Mouse (Mus musculus): ENCODE results near the gene Gpr37l1. TPM values are rescaled to one million over a fixed set of nuclear protein-coding genes. Genes with fewer than 3 reads are reported as not detected.
A peak's percentile ranks its signal among the peaks of the same experiment; 100 is the strongest.
"Not testable (repeated sequence)": the region's sequence is repeated elsewhere in the genome, so short reads cannot be mapped to it uniquely, and the experiment has no call there.

Gene Gpr37l1
- polyA plus RNA-seq, 1 experiment from 2014 or later, result 2.7 TPM

- WGBS, result 6% methylated on average over 21 of the region's 21 CpGs
- peak overlapping the region; percentile 44 for H3K4me2 ChIP-seq (ENCODE audit: low read length)
- no peaks in the 10 kb centered on the region for H3K9me3 ChIP-seq (replicated peaks; ENCODE audit: control insufficient read depth, low read length, poor library complexity, severe bottlenecking)
- no peaks in the 10 kb centered on the region for H3K36me3 ChIP-seq (ENCODE audit: control insufficient read depth, insufficient read depth, low read length)
- 0 out of 2 replicates have a peak overlapping the region, but pooled peaks have one; percentile 18 for H3K9ac ChIP-seq (ENCODE audit: low read depth, low read length)
- no peak overlapping the region for H3K4me3 ChIP-seq (ENCODE audit: low read depth, low read length)
- H3K27ac ChIP-seq (ENCODE audit: low read length), result no peak overlapping the region
- no peaks in the 10 kb centered on the region for H3K27me3 ChIP-seq (ENCODE audit: control insufficient read depth, insufficient read depth, low read depth, low read length)
- H3K4me1 ChIP-seq (ENCODE audit: control insufficient read depth, insufficient read depth, low read length), result peaks cover 6% of the 10 kb centered on the region; the same call in 1 of the 2 replicates
- ATAC-seq, result 0 out of 2 replicates have a peak, but pooled peaks have one; percentile 32
Observed at GRCm38 (mm10) chr1:135199014-135199819, 31.7 kb upstream of the Gpr37l1 start.

GRCm38 (mm10) chr1:135198412-135198811 is 30.9 kb upstream of the Gpr37l1 start:
- Histone ChIP-seq H3K4me1 (ENCODE audit: control insufficient read depth, insufficient read depth, low read length) (peaks cover 6% of the 10 kb centered on the region; the same call in 1 of the 2 replicates), H3K9ac (ENCODE audit: low read depth, low read length) (no peak overlapping the region), H3K36me3 (ENCODE audit: control insufficient read depth, insufficient read depth, low read length) (no peaks in the 10 kb centered on the region), H3K27ac (ENCODE audit: low read length) (no peak overlapping the region), H3K4me3 (ENCODE audit: low read depth, low read length) (no peak overlapping the region), H3K4me2 (ENCODE audit: low read length) (no peak overlapping the region), H3K27me3 (ENCODE audit: control insufficient read depth, insufficient read depth, low read depth, low read length) (no peaks in the 10 kb centered on the region), H3K9me3 (replicated peaks; ENCODE audit: control insufficient read depth, low read length, poor library complexity, severe bottlenecking) (no peaks in the 10 kb centered on the region)
- 26% methylated on average over 5 of the region's 5 CpGs for WGBS
- no peak for ATAC-seq

GRCm38 (mm10) chr1:135195907-135196440 is 28.5 kb upstream of the Gpr37l1 start:
- no peak for ATAC-seq
- H3K27me3 ChIP-seq (ENCODE audit: control insufficient read depth, insufficient read depth, low read depth, low read length), result no peaks in the 10 kb centered on the region
- no peaks in the 10 kb centered on the region for H3K36me3 ChIP-seq (ENCODE audit: control insufficient read depth, insufficient read depth, low read length)
- no peaks in the 10 kb centered on the region for H3K9me3 ChIP-seq (replicated peaks; ENCODE audit: control insufficient read depth, low read length, poor library complexity, severe bottlenecking)
- no peak overlapping the region for H3K27ac ChIP-seq (ENCODE audit: low read length)
- H3K4me2 ChIP-seq (ENCODE audit: low read length), result no peak overlapping the region
- H3K4me1 ChIP-seq (ENCODE audit: control insufficient read depth, insufficient read depth, low read length), result peaks cover 6% of the 10 kb centered on the region; the same call in 1 of the 2 replicates
- no peak overlapping the region for H3K9ac ChIP-seq (ENCODE audit: low read depth, low read length)
- WGBS, result 88% methylated on average over 6 of the region's 6 CpGs
- no peak overlapping the region for H3K4me3 ChIP-seq (ENCODE audit: low read depth, low read length)

- H3K9ac ChIP-seq (ENCODE audit: low read depth, low read length); H3K4me1 ChIP-seq (ENCODE audit: control insufficient read depth, insufficient read depth, low read length); H3K27me3 ChIP-seq (ENCODE audit: control insufficient read depth, insufficient read depth, low read depth, low read length); H3K4me3 ChIP-seq (ENCODE audit: low read depth, low read length); H3K27ac ChIP-seq (ENCODE audit: low read length); H3K4me2 ChIP-seq (ENCODE audit: low read length); ATAC-seq; H3K9me3 ChIP-seq (replicated peaks; ENCODE audit: control insufficient read depth, low read length, poor library complexity, severe bottlenecking); H3K36me3 ChIP-seq (ENCODE audit: control insufficient read depth, insufficient read depth, low read length): not testable (repeated sequence)
- 78% methylated on average over 5 of the region's 5 CpGs for WGBS
Observed at GRCm38 (mm10) chr1:135194335-135194734, 26.9 kb upstream of the Gpr37l1 start.

GRCm38 (mm10) chr1:135189186-135189585 is 21.7 kb upstream of the Gpr37l1 start:
- no peak overlapping the region for H3K4me2 ChIP-seq (ENCODE audit: low read length)
- H3K9me3 ChIP-seq (replicated peaks; ENCODE audit: control insufficient read depth, low read length, poor library complexity, severe bottlenecking), result no peaks in the 10 kb centered on the region
- H3K4me3 ChIP-seq (ENCODE audit: low read depth, low read length), result no peak overlapping the region
- no peak overlapping the region for H3K27ac ChIP-seq (ENCODE audit: low read length)
- WGBS, result 91% methylated on average over 4 of the region's 4 CpGs
- H3K27me3 ChIP-seq (ENCODE audit: control insufficient read depth, insufficient read depth, low read depth, low read length), result no peaks in the 10 kb centered on the region
- no peaks in the 10 kb centered on the region for H3K36me3 ChIP-seq (ENCODE audit: control insufficient read depth, insufficient read depth, low read length)
- ATAC-seq, result no peak
- H3K9ac ChIP-seq (ENCODE audit: low read depth, low read length), result no peak overlapping the region
- peaks cover 4% of the 10 kb centered on the region; the same call in 1 of the 2 replicates for H3K4me1 ChIP-seq (ENCODE audit: control insufficient read depth, insufficient read depth, low read length)

GRCm38 (mm10) chr1:135188197-135188596 is 20.7 kb upstream of the Gpr37l1 start:
- no peak overlapping the region for H3K9ac ChIP-seq (ENCODE audit: low read depth, low read length)
- H3K36me3 ChIP-seq (ENCODE audit: control insufficient read depth, insufficient read depth, low read length), result no peaks in the 10 kb centered on the region
- peaks cover 4% of the 10 kb centered on the region; the same call in 1 of the 2 replicates for H3K4me1 ChIP-seq (ENCODE audit: control insufficient read depth, insufficient read depth, low read length)
- no peak overlapping the region for H3K4me2 ChIP-seq (ENCODE audit: low read length)
- H3K27ac ChIP-seq (ENCODE audit: low read length), result no peak overlapping the region
- no peaks in the 10 kb centered on the region for H3K27me3 ChIP-seq (ENCODE audit: control insufficient read depth, insufficient read depth, low read depth, low read length)
- ATAC-seq, result no peak
- H3K9me3 ChIP-seq (replicated peaks; ENCODE audit: control insufficient read depth, low read length, poor library complexity, severe bottlenecking), result no peaks in the 10 kb centered on the region
- H3K4me3 ChIP-seq (ENCODE audit: low read depth, low read length), result no peak overlapping the region
- 9% methylated on average over 3 of the region's 3 CpGs for WGBS

GRCm38 (mm10) chr1:135187016-135187415 is 19.5 kb upstream of the Gpr37l1 start:
- H3K9me3 ChIP-seq (replicated peaks; ENCODE audit: control insufficient read depth, low read length, poor library complexity, severe bottlenecking); H3K27ac ChIP-seq (ENCODE audit: low read length); H3K4me3 ChIP-seq (ENCODE audit: low read depth, low read length); H3K9ac ChIP-seq (ENCODE audit: low read depth, low read length); H3K4me2 ChIP-seq (ENCODE audit: low read length); H3K27me3 ChIP-seq (ENCODE audit: control insufficient read depth, insufficient read depth, low read depth, low read length); ATAC-seq; H3K36me3 ChIP-seq (ENCODE audit: control insufficient read depth, insufficient read depth, low read length); H3K4me1 ChIP-seq (ENCODE audit: control insufficient read depth, insufficient read depth, low read length): not testable (repeated sequence)
- 46% methylated on average over 2 of the region's 2 CpGs for WGBS

GRCm38 (mm10) chr1:135186427-135186826 is 18.9 kb upstream of the Gpr37l1 start:
- Histone ChIP-seq H3K36me3 (ENCODE audit: control insufficient read depth, insufficient read depth, low read length) (no peaks in the 10 kb centered on the region), H3K4me2 (ENCODE audit: low read length) (no peak overlapping the region), H3K4me3 (ENCODE audit: low read depth, low read length) (no peak overlapping the region), H3K27me3 (ENCODE audit: control insufficient read depth, insufficient read depth, low read depth, low read length) (no peaks in the 10 kb centered on the region), H3K9me3 (replicated peaks; ENCODE audit: control insufficient read depth, low read length, poor library complexity, severe bottlenecking) (no peaks in the 10 kb centered on the region), H3K4me1 (ENCODE audit: control insufficient read depth, insufficient read depth, low read length) (peaks cover 5% of the 10 kb centered on the region; the same call in 1 of the 2 replicates), H3K27ac (ENCODE audit: low read length) (no peak overlapping the region), H3K9ac (ENCODE audit: low read depth, low read length) (no peak overlapping the region)
- no peak for ATAC-seq
- 36% methylated on average over 8 of the region's 8 CpGs for WGBS

- no peak overlapping the region for H3K9ac ChIP-seq (ENCODE audit: low read depth, low read length)
- WGBS, result 20% methylated on average over 5 of the region's 5 CpGs
- H3K4me1 ChIP-seq (ENCODE audit: control insufficient read depth, insufficient read depth, low read length), result peaks cover 7% of the 10 kb centered on the region; the same call in 1 of the 2 replicates
- H3K36me3 ChIP-seq (ENCODE audit: control insufficient read depth, insufficient read depth, low read length), result no peaks in the 10 kb centered on the region
- H3K27ac ChIP-seq (ENCODE audit: low read length), result no peak overlapping the region
- no peak overlapping the region for H3K4me2 ChIP-seq (ENCODE audit: low read length)
- H3K9me3 ChIP-seq (replicated peaks; ENCODE audit: control insufficient read depth, low read length, poor library complexity, severe bottlenecking), result no peaks in the 10 kb centered on the region
- ATAC-seq, result no peak
- no peaks in the 10 kb centered on the region for H3K27me3 ChIP-seq (ENCODE audit: control insufficient read depth, insufficient read depth, low read depth, low read length)
- H3K4me3 ChIP-seq (ENCODE audit: low read depth, low read length), result no peak overlapping the region
Observed at GRCm38 (mm10) chr1:135185936-135186335, 18.5 kb upstream of the Gpr37l1 start.
